Mouse (Mus musculus): Measurements from ENCODE around the gene Zfp687. TPM values are rescaled to one million over a fixed set of nuclear protein-coding genes. Genes with fewer than 3 reads are reported as not detected.

The Zfp687 gene
- total RNA-seq, 2 experiments from 2014 or later, result 20.2 to 22.6 TPM

GRCm38 (mm10) chr3:95016532-95017056, 1.3 kb upstream of the Zfp687 start:
- DNase-seq, result no peak

GRCm38 (mm10) chr3:95015891-95016531, 763 bp upstream of the Zfp687 start:
- DNase-seq, result peak; percentile 81

GRCm38 (mm10) chr3:95014428-95015151, 658 bp downstream of the Zfp687 start:
- DNase-seq, result no peak

- DNase-seq, result no peak
Observed at GRCm38 (mm10) chr3:95013699-95014427, 1.4 kb downstream of the Zfp687 start.

DNA sequence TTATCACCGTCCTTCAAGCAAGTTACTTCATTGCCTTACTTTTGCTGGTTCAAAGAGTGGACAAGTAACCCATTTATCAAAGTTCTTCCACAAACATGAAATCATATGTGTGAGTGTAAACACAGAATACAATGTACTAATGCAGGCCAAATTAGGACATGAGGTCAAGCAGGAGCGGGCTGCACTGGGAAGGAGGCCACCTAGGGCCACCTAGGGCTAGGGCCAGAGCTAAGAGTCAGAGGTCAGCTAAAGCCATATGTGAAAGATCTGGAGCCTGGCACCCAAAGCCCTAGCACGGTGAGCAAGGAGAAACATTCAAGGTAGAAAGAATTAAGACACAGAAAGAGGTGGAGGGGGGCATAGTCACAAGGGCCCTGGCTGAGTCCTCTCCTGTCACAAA, 2.3 kb downstream of the Zfp687 start:
- no peak for DNase-seq

DNA sequence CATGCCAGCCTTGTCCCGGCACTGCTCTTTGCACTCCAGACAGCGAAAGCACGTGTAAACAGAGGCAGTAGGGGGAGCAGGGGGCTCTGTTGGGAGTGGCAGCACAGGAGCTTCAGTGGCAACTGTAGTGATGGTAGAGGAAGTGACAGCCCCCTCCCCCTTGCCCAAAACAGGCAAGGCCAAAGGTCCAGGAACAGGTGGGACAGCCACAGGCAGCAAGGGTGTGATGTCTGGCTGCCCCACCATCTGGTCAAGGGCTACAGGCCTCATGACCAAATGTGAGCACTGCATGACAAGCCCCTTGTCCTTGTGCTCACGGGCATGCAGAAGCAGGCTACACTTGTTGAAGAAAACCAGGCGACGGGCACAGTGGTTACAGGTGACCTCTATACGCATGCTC, 4.9 kb downstream of the Zfp687 start:
- no peak for DNase-seq

DNA sequence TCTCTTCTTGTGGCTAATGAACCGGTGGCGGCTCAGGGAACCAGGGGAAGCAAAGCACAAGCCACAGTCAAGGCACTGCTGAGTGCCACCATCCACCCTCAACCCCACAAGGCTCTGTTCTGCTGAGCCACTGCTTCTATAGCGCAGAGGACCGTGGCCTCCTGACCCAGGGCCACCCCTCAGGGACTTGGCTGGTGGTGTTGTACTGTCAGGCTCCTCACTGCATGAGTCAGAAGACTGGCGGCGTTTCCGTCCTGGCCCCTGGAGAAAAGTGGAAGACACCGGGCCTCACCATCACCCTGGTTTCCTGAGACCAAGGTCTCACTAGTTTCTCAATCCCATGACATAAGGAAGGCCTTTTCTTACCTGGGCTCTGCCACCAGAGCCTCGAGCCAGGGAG, 7.5 kb downstream of the Zfp687 start:
- no peak for DNase-seq

- DNase-seq, result no peak
Observed at GRCm38 (mm10) chr3:95005651-95006050, 9.6 kb downstream of the Zfp687 start.

GRCm38 (mm10) chr3:95003273-95003672, 12.0 kb downstream of the Zfp687 start:
- no peak for DNase-seq

DNA sequence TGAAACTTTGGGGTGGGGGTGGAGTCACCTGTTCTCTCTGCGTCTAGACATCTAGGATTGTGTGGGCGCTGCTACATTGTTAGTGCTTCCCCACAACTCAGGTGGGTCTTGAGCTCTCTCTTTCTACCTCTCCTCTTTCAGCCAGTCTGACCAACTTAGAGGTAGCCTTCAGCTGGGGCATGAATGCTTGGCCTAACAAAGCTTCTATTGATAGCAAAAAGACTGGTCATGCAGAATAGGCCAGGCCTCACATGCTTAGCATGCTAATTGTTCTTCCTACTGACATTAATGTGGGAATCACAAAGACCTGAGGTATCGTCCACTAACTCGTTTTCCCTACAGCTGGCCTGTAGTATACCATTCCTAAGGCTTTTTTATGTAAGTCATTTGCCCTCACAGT, 12.7 kb downstream of the Zfp687 start:
- DNase-seq, result no peak

- peak; percentile 89 for DNase-seq
Observed at GRCm38 (mm10) chr3:94996946-94997345, 18.3 kb downstream of the Zfp687 start.

- DNase-seq, result peak; percentile 54
Observed at GRCm38 (mm10) chr3:94989159-94989761, 26.0 kb downstream of the Zfp687 start.

DNA sequence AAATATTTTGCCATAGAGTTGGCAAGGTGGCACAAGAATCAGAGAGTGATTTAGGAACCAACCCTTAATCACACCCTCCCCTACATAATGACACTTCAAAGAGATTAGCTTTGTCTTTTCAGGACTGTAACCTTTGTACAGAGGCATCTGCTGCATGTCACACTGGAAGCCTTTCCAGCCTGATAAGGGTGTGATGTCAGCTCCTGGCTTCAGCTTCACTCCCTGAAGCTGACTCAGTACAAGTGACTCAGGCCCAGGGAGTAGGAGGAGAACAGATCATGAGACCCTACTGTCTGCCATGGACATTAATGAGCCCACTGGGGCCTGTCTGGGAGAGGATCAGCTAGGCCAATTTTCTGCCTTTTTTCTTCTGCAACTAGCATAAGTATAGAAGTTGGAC, 27.7 kb downstream of the Zfp687 start:
- DNase-seq, result peak; percentile 60

- DNase-seq, result no peak
Observed at GRCm38 (mm10) chr3:94985513-94985912, 29.7 kb downstream of the Zfp687 start.

- DNase-seq, result no peak
Observed at GRCm38 (mm10) chr3:94984312-94984711, 30.9 kb downstream of the Zfp687 start.

DNA sequence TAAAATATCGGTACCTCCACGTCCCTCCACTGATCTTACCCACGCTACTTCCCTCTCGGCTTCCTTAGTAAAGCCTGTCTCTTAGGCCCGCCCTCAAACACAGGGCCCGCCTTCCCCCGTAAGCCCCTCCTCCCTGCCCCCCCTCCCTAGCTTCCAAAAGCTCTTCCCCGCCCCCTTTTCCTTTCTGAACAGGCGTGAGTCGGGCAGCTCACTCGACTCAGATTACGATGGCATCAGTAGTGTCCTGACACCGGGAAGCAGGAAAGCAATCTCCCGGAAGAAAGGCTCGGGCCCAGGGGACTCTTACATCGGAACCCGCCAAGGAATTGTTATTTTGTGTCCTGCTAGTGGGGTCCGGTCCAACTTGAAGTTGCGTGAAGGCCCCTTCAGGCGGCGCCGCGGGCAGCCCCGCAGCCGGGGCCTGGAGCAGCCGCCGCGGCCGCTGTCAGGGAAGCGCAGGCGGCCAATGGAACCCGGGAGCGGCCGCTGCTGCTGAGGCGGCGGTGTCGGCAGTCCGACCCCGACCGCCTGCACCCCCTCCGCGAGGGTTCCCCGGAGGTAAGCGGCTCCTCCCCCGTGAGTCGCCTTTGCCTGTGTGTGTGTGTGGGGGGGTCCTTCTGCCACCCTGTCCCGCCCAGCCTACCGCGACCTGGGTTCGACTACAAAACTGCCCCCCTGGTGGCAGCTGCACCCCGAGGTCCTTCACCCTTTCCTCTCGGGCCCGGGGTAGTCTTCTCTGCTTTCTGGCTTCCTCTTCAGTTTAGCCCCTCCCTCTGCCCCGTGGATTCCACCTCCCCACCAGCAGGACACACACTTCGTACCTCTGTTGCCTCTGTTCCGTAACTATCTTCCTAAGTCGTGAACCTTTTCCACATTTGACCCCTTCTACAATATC, 40.5 kb downstream of the Zfp687 start, which contains the start of gene Pi4kb:
TSS of gene Pi4kb (plus strand) at position 204 of the 895 bp plus-strand sequence.
- DNase-seq, result peak; percentile 72

DNA sequence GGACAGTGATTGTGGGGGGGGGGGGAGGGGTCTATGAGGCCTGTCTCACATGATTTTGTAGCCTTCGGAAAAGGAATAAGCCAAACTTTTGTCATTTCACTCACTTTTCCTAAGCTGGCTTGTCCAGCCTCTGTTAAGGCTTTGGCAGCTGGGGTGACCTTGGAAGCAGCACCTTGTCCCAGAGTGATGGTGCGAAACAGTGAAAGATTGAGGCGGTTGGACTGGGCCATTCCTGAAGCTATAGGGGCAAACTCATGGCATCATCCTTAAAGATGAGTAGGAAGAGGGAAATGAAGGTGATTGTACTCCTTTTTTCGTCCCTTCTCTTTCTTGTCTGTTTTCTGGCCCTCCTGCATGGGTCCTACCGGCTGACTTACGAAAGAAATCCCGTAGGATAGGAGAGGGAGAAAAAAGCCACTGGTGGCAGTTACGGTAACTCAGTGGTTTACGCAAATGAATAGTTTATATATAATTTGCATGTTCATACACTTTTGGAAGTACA, 41.2 kb downstream of the Zfp687 start:
- DNase-seq, result no peak

DNA sequence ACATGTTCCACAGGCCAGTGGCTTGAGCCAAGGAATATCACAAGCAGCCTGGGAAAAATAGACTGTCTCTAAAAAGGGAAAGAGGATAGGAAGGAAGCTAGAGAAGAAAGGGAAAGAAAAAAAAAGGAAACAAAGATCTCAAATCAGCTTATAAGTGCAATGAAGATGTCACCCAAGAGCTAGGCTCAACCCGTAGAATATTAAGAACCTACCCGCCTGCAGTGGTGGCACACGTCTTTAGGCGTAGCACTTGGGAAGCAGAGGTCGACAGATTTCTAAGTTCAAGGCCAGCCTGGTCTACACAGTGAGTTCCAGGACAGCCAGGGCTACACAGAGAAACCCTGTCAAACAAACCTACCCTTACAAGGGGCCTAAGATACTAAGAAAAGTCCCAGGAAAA, 41.6 kb downstream of the Zfp687 start:
- DNase-seq, result no peak

- DNase-seq, result no peak
Observed at GRCm38 (mm10) chr3:94972552-94972951, 42.7 kb downstream of the Zfp687 start.

DNA sequence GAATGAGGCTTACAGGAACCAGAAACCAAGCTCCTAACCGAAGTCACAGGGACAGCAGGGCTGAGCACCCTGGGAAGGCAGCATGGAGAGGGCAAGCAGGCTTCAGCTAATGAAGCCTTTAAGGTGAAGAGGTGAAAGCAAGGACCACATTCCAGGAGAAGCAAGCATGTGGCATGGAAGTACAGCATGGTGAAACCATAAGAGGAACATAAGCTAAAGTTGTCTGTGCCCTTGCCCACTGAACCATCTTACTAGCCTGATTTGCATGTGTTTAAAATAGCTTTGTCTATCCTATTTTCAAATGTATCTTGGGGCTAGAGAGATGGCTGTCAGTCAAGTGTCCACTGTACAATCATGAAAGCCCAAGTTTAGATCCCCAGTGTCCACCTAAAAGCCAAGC, 49.4 kb downstream of the Zfp687 start:
- DNase-seq, result no peak

DNA sequence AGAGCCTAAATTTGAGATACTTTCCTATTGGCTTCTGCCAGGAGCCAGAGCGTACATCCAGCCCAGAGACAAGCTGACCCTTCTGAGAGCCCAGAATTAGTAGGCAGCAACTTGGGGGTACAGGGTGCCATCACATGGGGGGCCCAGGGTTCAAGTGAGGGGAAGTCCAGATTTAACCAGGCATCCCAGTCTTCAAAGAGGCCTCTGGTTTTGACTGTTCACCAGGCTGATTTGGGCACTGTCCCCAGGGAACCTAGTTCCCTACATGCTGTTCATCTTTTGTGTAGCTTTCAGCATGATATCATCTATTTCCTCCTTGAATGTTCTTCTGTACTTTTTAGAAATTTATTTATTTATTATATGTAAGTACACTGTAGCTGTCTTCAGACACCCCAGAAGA, 50.3 kb downstream of the Zfp687 start:
- no peak for DNase-seq

All from gastrocnemius, postnatal 10 days (tissue).